Comparison of ENCODE assay signal across 27 mouse cellular contexts in genomic region chr3:146007872-146008271, GRCm38 (mm10). TPM values are rescaled to one million over a fixed set of nuclear protein-coding genes. Genes with fewer than 3 reads are reported as not detected.
DNase-seq lines count a peak whose midpoint lies in the region; ATAC-seq and TF ChIP-seq lines count a peak whose summit lies in the region.
"Had no signal": no experiment of that assay in that cellular context is flagged by ENCODE, and none has a peak within 500 bp of the region (broad histone marks: within the 10 kb centered on the region; RNA-seq: fewer than 3 reads in every experiment).

No protein-coding gene starts in this region.

- H3K27me3 ChIP-seq in heart, embryonic 15.5 days: no peaks in the 10 kb centered on the region
- no peaks in the 10 kb centered on the region for H3K27me3 ChIP-seq in ES-Bruce4 (ENCODE audit: control insufficient read depth, insufficient read depth, low read length, poor library complexity, severe bottlenecking)
- no peaks in the 10 kb centered on the region for H3K27me3 ChIP-seq in intestine, embryonic 16.5 days (replicated peaks; ENCODE audit: control insufficient read depth, insufficient read depth, low read length)
- no peaks in the 10 kb centered on the region for H3K27me3 ChIP-seq in stomach, postnatal 0 days (ENCODE audit: control insufficient read depth, insufficient read depth, low read length)
- H3K27me3 ChIP-seq: CH12.LX; embryonic facial prominence, embryonic 12.5 days; embryonic facial prominence, embryonic 15.5 days; forebrain, embryonic 13.5 days; heart, embryonic 12.5 days; hindbrain, embryonic 13.5 days had no signal

- no peak for DNase-seq in heart, postnatal 10 days
- DNase-seq in stomach, postnatal 0 days (ENCODE audit: low spot score): no peak
- DNase-seq in layer of hippocampus, adult 8-10 months (ENCODE audit: low spot score in 2 of 2): no peak
- DNase-seq in urinary bladder, adult 18-20 months (ENCODE audit: low spot score in 2 of 2): no peak
- DNase-seq: adrenal gland, adult 2 months; adrenal gland, postnatal 14 days; B cell, adult 2 months; cerebellum, adult 11 months; cerebellum, adult 2 months; cerebellum, adult 9-11 months; cerebellum, postnatal 25 days; gastrocnemius, postnatal 10 days; gastrocnemius, postnatal 36 days; heart, postnatal 36 days; kidney, adult 11 months had no signal

- peaks cover 19% of the 10 kb centered on the region for H3K4me1 ChIP-seq in heart, embryonic 15.5 days (replicated peaks)
- peaks cover 2% of the 10 kb centered on the region for H3K4me1 ChIP-seq in ES-Bruce4 (ENCODE audit: control insufficient read depth, insufficient read depth, low read length)
- H3K4me1 ChIP-seq in intestine, embryonic 16.5 days (ENCODE audit: control insufficient read depth, insufficient read depth, low read length): peaks cover 9% of the 10 kb centered on the region; the same call in 1 of the 2 replicates
- no peaks in the 10 kb centered on the region; the same call in 1 of the 2 replicates for H3K4me1 ChIP-seq in stomach, postnatal 0 days (replicated peaks; ENCODE audit: control insufficient read depth, insufficient read depth)
- H3K4me1 ChIP-seq: forebrain, embryonic 13.5 days had no signal

- TF ChIP-seq CTCF in ES-Bruce4 (IDR thresholded peaks at IDR 0.05; ENCODE audit: low read depth, low read length): no peak
- TF ChIP-seq CTCF in stomach, postnatal 0 days (IDR thresholded peaks at IDR 0.05; ENCODE audit: low read depth): no peak

- no peaks in the 10 kb centered on the region for H3K9me3 ChIP-seq in heart, embryonic 15.5 days (replicated peaks)
- H3K9me3 ChIP-seq in ES-Bruce4 (replicated peaks; ENCODE audit: control insufficient read depth, insufficient read depth, low read length, poor library complexity, severe bottlenecking): no peaks in the 10 kb centered on the region
- H3K9me3 ChIP-seq in intestine, embryonic 16.5 days (ENCODE audit: control insufficient read depth, low read length): no peaks in the 10 kb centered on the region
- no peaks in the 10 kb centered on the region for H3K9me3 ChIP-seq in stomach, postnatal 0 days (ENCODE audit: control insufficient read depth, low read length)
- H3K9me3 ChIP-seq: embryonic facial prominence, embryonic 12.5 days; embryonic facial prominence, embryonic 15.5 days; forebrain, embryonic 13.5 days; heart, embryonic 12.5 days; hindbrain, embryonic 10.5 days; hindbrain, embryonic 13.5 days had no signal

- WGBS in heart, embryonic 15.5 days: 66% methylated on average over 6 of the region's 6 CpGs
- 68% methylated on average over 6 of the region's 6 CpGs for WGBS in intestine, embryonic 16.5 days
- WGBS in stomach, postnatal 0 days: 69% methylated on average over 6 of the region's 6 CpGs

- 0 out of 2 replicates have a peak, but pooled peaks have one; percentile 23 for ATAC-seq in heart, embryonic 15.5 days (replicated peaks; ENCODE audit: insufficient number of reproducible peaks, insufficient read depth, low FRiP score, low read depth)
- ATAC-seq in intestine, embryonic 16.5 days: peak; percentile 17
- ATAC-seq in stomach, postnatal 0 days (ENCODE audit: low FRiP score, low TSS enrichment): 0 out of 2 replicates have a peak, but pooled peaks have one; percentile 43
- ATAC-seq: forebrain, embryonic 13.5 days; forebrain, embryonic 16.5 days; hindbrain, embryonic 16.5 days had no signal

- TF ChIP-seq POLR2A in ES-Bruce4 (IDR thresholded peaks at IDR 0.05; ENCODE audit: insufficient read depth, low read length): no peak

- H3K27ac ChIP-seq in heart, embryonic 15.5 days: no peak overlapping the region
- 0 out of 2 replicates have a peak overlapping the region, but pooled peaks have one; percentile 5 for H3K27ac ChIP-seq in ES-Bruce4 (ENCODE audit: insufficient read depth, low read length)
- no peak overlapping the region for H3K27ac ChIP-seq in intestine, embryonic 16.5 days (ENCODE audit: low read length)
- H3K27ac ChIP-seq in stomach, postnatal 0 days (replicated peaks): no peak overlapping the region
- H3K27ac ChIP-seq: embryonic facial prominence, embryonic 12.5 days; embryonic facial prominence, embryonic 15.5 days; forebrain, embryonic 13.5 days; hindbrain, embryonic 10.5 days; hindbrain, embryonic 13.5 days had no signal

- no peak overlapping the region for H3K4me2 ChIP-seq in heart, embryonic 15.5 days
- no peak overlapping the region for H3K4me2 ChIP-seq in intestine, embryonic 16.5 days (ENCODE audit: low read depth, low read length)
- no peak overlapping the region for H3K4me2 ChIP-seq in stomach, postnatal 0 days (replicated peaks; ENCODE audit: low read depth)
- H3K4me2 ChIP-seq: embryonic facial prominence, embryonic 12.5 days; embryonic facial prominence, embryonic 15.5 days; forebrain, embryonic 13.5 days; heart, embryonic 12.5 days; hindbrain, embryonic 13.5 days had no signal

- no peak for TF ChIP-seq EP300 in ES-Bruce4 (IDR thresholded peaks at IDR 0.05; ENCODE audit: insufficient read depth, low read depth, low read length)
- TF ChIP-seq EP300 in stomach, postnatal 0 days (optimal IDR thresholded peaks at IDR 0.05): no peak

- intact Hi-C loops in heart, postnatal 10 days (cut with DNase I): no loop called here

- no peak overlapping the region for H3K4me3 ChIP-seq in heart, embryonic 15.5 days
- H3K4me3 ChIP-seq in ES-Bruce4 (ENCODE audit: low read depth, low read length): no peak overlapping the region
- H3K4me3 ChIP-seq in intestine, embryonic 16.5 days (ENCODE audit: low read length): no peak overlapping the region
- no peak overlapping the region for H3K4me3 ChIP-seq in stomach, postnatal 0 days (ENCODE audit: low read depth, low read length)
- H3K4me3 ChIP-seq: embryonic facial prominence, embryonic 12.5 days; embryonic facial prominence, embryonic 15.5 days; forebrain, embryonic 13.5 days; heart, embryonic 12.5 days; hindbrain, embryonic 10.5 days; hindbrain, embryonic 13.5 days had no signal

- no peak overlapping the region for H3K9ac ChIP-seq in heart, embryonic 15.5 days
- H3K9ac ChIP-seq in ES-Bruce4 (ENCODE audit: low read depth, poor library complexity, severe bottlenecking): no peak overlapping the region
- H3K9ac ChIP-seq in intestine, embryonic 16.5 days (ENCODE audit: low read depth, low read length): no peak overlapping the region
- no peak overlapping the region for H3K9ac ChIP-seq in stomach, postnatal 0 days (ENCODE audit: low read length)
- H3K9ac ChIP-seq: embryonic facial prominence, embryonic 12.5 days; embryonic facial prominence, embryonic 15.5 days; forebrain, embryonic 13.5 days; heart, embryonic 12.5 days; hindbrain, embryonic 13.5 days had no signal

- peaks cover 38% of the 10 kb centered on the region for H3K36me3 ChIP-seq in heart, embryonic 15.5 days
- peaks cover 15% of the 10 kb centered on the region for H3K36me3 ChIP-seq in ES-Bruce4 (ENCODE audit: control insufficient read depth, insufficient read depth, low read length, poor library complexity, severe bottlenecking)
- peaks cover 3% of the 10 kb centered on the region; the same call in 1 of the 2 replicates for H3K36me3 ChIP-seq in intestine, embryonic 16.5 days (ENCODE audit: control insufficient read depth, insufficient read depth, low read length)
- H3K36me3 ChIP-seq in stomach, postnatal 0 days (ENCODE audit: control insufficient read depth, insufficient read depth, low read length): peaks cover 1% of the 10 kb centered on the region; the same call in 1 of the 2 replicates

RNA-seq across cellular contexts. Expression of gene Syde2, which starts 20.2 kb away (rescaled TPM):
- 8.3 and 8.6 TPM in 2 replicates for polyA plus RNA-seq in heart, embryonic 15.5 days (2015; fragmentation: Nextera tagmentation; extraction: Ambion mirVana)
- 10 to 100 TPM; 27.4 to 29.0 TPM for total RNA-seq in heart, postnatal 10 days (2021)
- 22.4 and 23.0 TPM in 2 replicates for polyA plus RNA-seq in ES-Bruce4 (2011; ENCODE audit: insufficient read depth, insufficient read length, low read depth, missing spikeins)
- polyA plus RNA-seq in intestine, embryonic 16.5 days (2015; fragmentation: Nextera tagmentation; extraction: Ambion mirVana): 1.2 and 1.4 TPM in 2 replicates
- 1.4 and 1.6 TPM in 2 replicates for polyA plus RNA-seq in stomach, postnatal 0 days (2015; fragmentation: Nextera tagmentation; extraction: Ambion mirVana)
- total RNA-seq in layer of hippocampus, adult 8-10 months (2022): 1 to 10 TPM; 3.0 to 4.3 (median 3.6) TPM
